Mouse (Mus musculus) megakaryocyte, embryonic 14.5 days (primary cell): ENCODE measurements around the gene Micu1.

Source experiments
- FLI1 ChIP-seq: IDR thresholded peaks from 2 replicates; pipeline ENCODE4 v1.6.1; 2012; ENCODE audit warnings: low read length, inconsistent platforms, mixed read lengths
- GATA1 ChIP-seq: IDR thresholded peaks from 3 replicates; pipeline ENCODE4 v1.6.1; 2012; ENCODE audit warnings: mixed read lengths, low read length, inconsistent platforms, borderline replicate concordance

DNA sequence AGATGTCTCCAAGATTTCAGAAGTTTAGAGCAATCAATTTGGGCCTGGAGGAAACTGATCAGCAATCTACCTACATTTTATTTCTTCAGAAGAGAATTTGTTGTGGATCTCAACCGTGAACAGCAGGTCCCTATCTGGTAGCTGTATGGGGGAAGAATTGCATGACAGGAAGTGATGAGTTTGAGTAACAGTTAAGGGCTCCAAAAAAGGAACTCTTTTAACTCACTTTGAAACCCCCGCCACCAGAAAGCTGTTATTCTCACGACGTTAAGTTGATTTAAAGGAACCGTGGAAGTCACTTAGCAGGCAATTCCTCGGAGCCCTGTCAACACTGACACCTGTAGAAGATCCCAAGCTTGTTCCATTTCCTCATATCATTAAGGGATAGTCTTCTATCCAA is 9.8 kb upstream of the Micu1 start:
- TF ChIP-seq GATA1 (no peak), FLI1 (no peak)
